ENCODE assay signal across 9 mouse cellular contexts in genomic region chr4:151778511-151778910, GRCm38 (mm10).
DNase-seq lines count a peak whose midpoint lies in the region; ATAC-seq and TF ChIP-seq lines count a peak whose summit lies in the region.
"Had no signal": no experiment of that assay in that cellular context is flagged by ENCODE, and none has a peak within 500 bp of the region (broad histone marks: within the 10 kb centered on the region; RNA-seq: fewer than 3 reads in every experiment).

No protein-coding gene starts in this region.

- WGBS in intestine, postnatal 0 days, result 76% methylated on average over 4 of the region's 4 CpGs
- WGBS in intestine, embryonic 16.5 days, result 73% methylated on average over 4 of the region's 4 CpGs

- no peak overlapping the region for H3K4me3 ChIP-seq in intestine, postnatal 0 days (ENCODE audit: low read depth, low read length)
- H3K4me3 ChIP-seq in intestine, embryonic 16.5 days (ENCODE audit: low read length), result no peak overlapping the region
- H3K4me3 ChIP-seq in MEL (ENCODE audit: control insufficient read depth in 1 of 2, insufficient read depth in 1 of 2, low read depth in 2 of 2, low read length in 2 of 2), result no peak overlapping the region

- no peak for TF ChIP-seq EP300 in MEL (IDR thresholded peaks at IDR 0.05; ENCODE audit: low read depth in 1 of 2, low read length in 2 of 2)

- no peaks in the 10 kb centered on the region for H3K4me1 ChIP-seq in intestine, postnatal 0 days (replicated peaks; ENCODE audit: control insufficient read depth, insufficient read depth, low read length)
- H3K4me1 ChIP-seq in intestine, embryonic 16.5 days (ENCODE audit: control insufficient read depth, insufficient read depth, low read length), result no peaks in the 10 kb centered on the region
- H3K4me1 ChIP-seq in MEL (ENCODE audit: control insufficient read depth in 1 of 2, insufficient read depth in 2 of 2, low read length in 2 of 2), result no peaks in the 10 kb centered on the region

- TF ChIP-seq RAD21 in MEL (IDR thresholded peaks at IDR 0.05; ENCODE audit: low read depth, low read length), result peak; percentile 30

- DNase-seq in MEL (ENCODE audit: low read depth, low spot score), result peak; percentile 56
- DNase-seq in c-Kit-positive CD71-negative TER-119-negative erythroid progenitor cells, embryonic 14.5 days (ENCODE audit: low read depth), result peak; percentile 8
- peak; percentile 20 for DNase-seq in lung, postnatal 14 days
- DNase-seq in adrenal gland, adult 2 months, result no peak
- no peak for DNase-seq in urinary bladder, postnatal 4 days (ENCODE audit: low spot score in 2 of 2)

- TF ChIP-seq CTCF in intestine, postnatal 0 days (IDR thresholded peaks at IDR 0.05; ENCODE audit: low read depth), result peak; percentile 78
- TF ChIP-seq CTCF in MEL (IDR thresholded peaks at IDR 0.05 in 2 of 3, conservative IDR thresholded peaks at IDR 0.05 in 1 of 3; ENCODE audit: control insufficient read depth in 1 of 3, insufficient read depth in 1 of 3, low read depth in 2 of 3, low read length in 3 of 3, poor library complexity in 1 of 3, severe bottlenecking in 1 of 3), result peak; percentile 46 to 71 (median 58)

- H3K79me2 ChIP-seq in MEL (ENCODE audit: control insufficient read depth, insufficient read depth, low read length, poor library complexity), result no peaks in the 10 kb centered on the region

- ATAC-seq in intestine, postnatal 0 days, result no peak
- no peak for ATAC-seq in intestine, embryonic 16.5 days
- ATAC-seq: inflammation-experienced regulatory T-cells, adult 6 months had no signal

- TF ChIP-seq POLR2A in MEL (IDR thresholded peaks at IDR 0.05; ENCODE audit: control insufficient read depth in 1 of 2, insufficient read depth in 1 of 2, low read depth in 1 of 2, low read length in 2 of 2, poor library complexity in 1 of 2), result no peak

- H3K4me2 ChIP-seq in intestine, postnatal 0 days (replicated peaks; ENCODE audit: low read depth), result no peak overlapping the region
- no peak overlapping the region for H3K4me2 ChIP-seq in intestine, embryonic 16.5 days (ENCODE audit: low read depth, low read length)

- H3K9me3 ChIP-seq in intestine, postnatal 0 days (ENCODE audit: control insufficient read depth), result no peaks in the 10 kb centered on the region
- H3K9me3 ChIP-seq in intestine, embryonic 16.5 days (ENCODE audit: control insufficient read depth, low read length), result no peaks in the 10 kb centered on the region
- no peaks in the 10 kb centered on the region for H3K9me3 ChIP-seq in MEL (replicated peaks; ENCODE audit: insufficient read depth, low read length)

- H3K9ac ChIP-seq in intestine, postnatal 0 days (ENCODE audit: low read depth, low read length), result no peak overlapping the region
- H3K9ac ChIP-seq in intestine, embryonic 16.5 days (ENCODE audit: low read depth, low read length), result no peak overlapping the region
- H3K9ac ChIP-seq in MEL (ENCODE audit: control insufficient read depth, low read depth, low read length, poor library complexity, severe bottlenecking), result no peak overlapping the region

- no peak overlapping the region for H3K27ac ChIP-seq in intestine, postnatal 0 days (ENCODE audit: low read depth, low read length)
- no peak overlapping the region for H3K27ac ChIP-seq in intestine, embryonic 16.5 days (ENCODE audit: low read length)
- no peak overlapping the region for H3K27ac ChIP-seq in MEL (ENCODE audit: control insufficient read depth, low read depth, low read length)
- H3K27ac ChIP-seq: macrophage had no signal

- H3K36me3 ChIP-seq in intestine, postnatal 0 days (ENCODE audit: control insufficient read depth, insufficient read depth), result no peaks in the 10 kb centered on the region; the same call in 1 of the 2 replicates
- H3K36me3 ChIP-seq in intestine, embryonic 16.5 days (ENCODE audit: control insufficient read depth, insufficient read depth, low read length), result no peaks in the 10 kb centered on the region
- peaks cover 0 to 3% of the 10 kb centered on the region in 2 experiments; a peak in 1 of 4 replicates for H3K36me3 ChIP-seq in MEL (ENCODE audit: control insufficient read depth in 1 of 2, insufficient read depth in 2 of 2, low read length in 2 of 2)

- no peaks in the 10 kb centered on the region for H3K27me3 ChIP-seq in intestine, postnatal 0 days (replicated peaks; ENCODE audit: control insufficient read depth, insufficient read depth, low read length)
- H3K27me3 ChIP-seq in intestine, embryonic 16.5 days (replicated peaks; ENCODE audit: control insufficient read depth, insufficient read depth, low read length), result no peaks in the 10 kb centered on the region
- H3K27me3 ChIP-seq in MEL (ENCODE audit: control insufficient read depth in 1 of 2, insufficient read depth in 2 of 2, low read length in 2 of 2), result no peaks in the 10 kb centered on the region

TF ChIP-seq in MEL, 35 proteins besides CTCF, POLR2A, EP300 and RAD21:
- TF ChIP-seq ZC3H11A (IDR thresholded peaks at IDR 0.05; ENCODE audit: low read depth, low read length) (0 out of 2 replicates have a peak, but pooled peaks have one; percentile 13), MEF2A (IDR thresholded peaks at IDR 0.05; ENCODE audit: extremely low read depth, insufficient replicate concordance, low read depth, low read length, poor library complexity, severe bottlenecking) (no peak), SMC3 (IDR thresholded peaks at IDR 0.05; ENCODE audit: low read depth, low read length) (peak; percentile 66)
TF ChIP-seq in MEL: peak in this region for 2.

Comparison
In these comparisons a context has a peak if more than half of its experiments do, and no peak if none do; other contexts are left out.
1. DNase-seq: peak in MEL (single experiment), c-Kit-positive CD71-negative TER-119-negative erythroid progenitor cells, embryonic 14.5 days (single experiment) and lung, postnatal 14 days (single experiment); none in adrenal gland, adult 2 months (single experiment) and urinary bladder, postnatal 4 days (0 of 2).